Mouse (Mus musculus) cerebellum, postnatal 4 days (tissue): ENCODE measurements around the gene 9230102O04Rik.

Source experiments
- DNase-seq, 2 experiments: peaks; one replicate each; pipeline ENCODE4 v3.0.0; 2022; ENCODE audit warnings: low spot score in 2 of 2, mixed read lengths in 1 of 2

9230102O04Rik gene

GRCm38 (mm10) chr2:9871798-9872197, 17.5 kb downstream of the 9230102O04Rik start:
- no peak for DNase-seq

- no peak for DNase-seq
Observed at GRCm38 (mm10) chr2:9871141-9871716, 18.1 kb downstream of the 9230102O04Rik start.

- DNase-seq: no peak
Observed at GRCm38 (mm10) chr2:9867092-9867825, 22.1 kb downstream of the 9230102O04Rik start.

- no peak for DNase-seq
Observed at GRCm38 (mm10) chr2:9860698-9861097, 28.6 kb downstream of the 9230102O04Rik start.

- no peak for DNase-seq
Observed at GRCm38 (mm10) chr2:9855861-9856260, 33.5 kb downstream of the 9230102O04Rik start.

GRCm38 (mm10) chr2:9852851-9853576, 36.3 kb downstream of the 9230102O04Rik start:
- no peak for DNase-seq

- no peak for DNase-seq
Observed at GRCm38 (mm10) chr2:9835195-9835594, 54.1 kb downstream of the 9230102O04Rik start.

GRCm38 (mm10) chr2:9833712-9834111, 55.6 kb downstream of the 9230102O04Rik start:
- no peak for DNase-seq
